8 mouse cellular contexts compared by ENCODE assay signal in the genomic region with DNA sequence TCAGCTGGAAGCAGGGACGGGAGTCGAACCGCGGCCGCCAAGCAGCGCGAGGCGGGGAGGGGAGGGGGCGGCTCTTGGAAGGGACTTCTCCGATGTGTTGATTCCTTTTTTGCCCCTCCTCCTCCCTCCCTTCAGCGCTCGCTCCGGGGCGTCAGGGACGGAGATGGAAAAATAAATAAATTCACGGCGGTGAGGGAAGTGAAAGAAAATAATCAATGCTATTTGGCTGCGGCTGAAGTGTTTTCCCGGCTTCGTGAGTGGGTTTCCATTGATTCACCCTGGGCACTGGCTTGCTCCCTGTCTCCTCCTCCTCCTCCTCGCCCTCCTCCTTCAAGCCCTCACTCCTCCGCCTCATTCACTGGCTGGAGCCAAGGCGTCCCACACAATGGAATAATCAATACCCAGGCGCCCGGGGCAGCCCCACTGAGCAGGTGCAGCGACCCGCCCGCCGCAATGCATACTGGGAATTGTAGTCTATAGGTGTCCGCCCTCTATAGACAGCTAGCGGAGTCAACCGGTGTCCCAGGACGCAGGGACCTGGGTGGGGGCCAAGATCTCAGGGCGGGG. TPM values are rescaled to one million over a fixed set of nuclear protein-coding genes. Genes with fewer than 3 reads are reported as not detected.
DNase-seq lines count a peak whose midpoint lies in the region; ATAC-seq and TF ChIP-seq lines count a peak whose summit lies in the region.

A gene (minus strand): TSS at position 314 of the 567 bp plus-strand sequence.

- TF ChIP-seq EP300 in liver, embryonic 14.5 days (IDR thresholded peaks at IDR 0.05; ENCODE audit: low read depth), result no peak
- TF ChIP-seq EP300 in stomach, postnatal 0 days (optimal IDR thresholded peaks at IDR 0.05), result no peak

- H3K36me3 ChIP-seq in heart, embryonic 15.5 days, result no peaks in the 10 kb centered on the region
- H3K36me3 ChIP-seq in liver, embryonic 14.5 days (replicated peaks; ENCODE audit: control insufficient read depth, insufficient read depth, low read depth), result no peaks in the 10 kb centered on the region
- no peaks in the 10 kb centered on the region for H3K36me3 ChIP-seq in neural tube, embryonic 11.5 days (ENCODE audit: control insufficient read depth, insufficient read depth, low read length)
- H3K36me3 ChIP-seq in stomach, postnatal 0 days (ENCODE audit: control insufficient read depth, insufficient read depth, low read length), result no peaks in the 10 kb centered on the region

- H3K4me1 ChIP-seq in brown adipose tissue, adult 24 weeks (ENCODE audit: control insufficient read depth, insufficient read depth, insufficient read length, low read length), result peaks cover 22% of the 10 kb centered on the region
- H3K4me1 ChIP-seq in heart, embryonic 15.5 days (replicated peaks), result peaks cover 47% of the 10 kb centered on the region
- H3K4me1 ChIP-seq in liver, embryonic 14.5 days (replicated peaks; ENCODE audit: control insufficient read depth in 2 of 2, insufficient read depth in 2 of 2, low read length in 1 of 2), result peaks cover 4 to 16% of the 10 kb centered on the region in 2 experiments; a peak in 3 of 4 replicates
- peaks cover 37% of the 10 kb centered on the region for H3K4me1 ChIP-seq in neural tube, embryonic 11.5 days (ENCODE audit: control insufficient read depth, insufficient read depth, low read length)
- peaks cover 7% of the 10 kb centered on the region for H3K4me1 ChIP-seq in stomach, postnatal 0 days (replicated peaks; ENCODE audit: control insufficient read depth, insufficient read depth)

- H3K27me3 ChIP-seq in heart, embryonic 15.5 days, result no peaks in the 10 kb centered on the region
- H3K27me3 ChIP-seq in liver, embryonic 14.5 days (ENCODE audit: control insufficient read depth, insufficient read depth, low read length), result no peaks in the 10 kb centered on the region; the same call in 1 of the 2 replicates
- H3K27me3 ChIP-seq in neural tube, embryonic 11.5 days (ENCODE audit: control insufficient read depth, insufficient read depth, low read length), result no peaks in the 10 kb centered on the region
- H3K27me3 ChIP-seq in stomach, postnatal 0 days (ENCODE audit: control insufficient read depth, insufficient read depth, low read length), result no peaks in the 10 kb centered on the region

- peak; percentile 84 for ATAC-seq in heart, embryonic 15.5 days (replicated peaks; ENCODE audit: insufficient number of reproducible peaks, insufficient read depth, low FRiP score, low read depth)
- peak; percentile 90 for ATAC-seq in liver, embryonic 14.5 days (ENCODE audit: insufficient read depth)
- peak; percentile 88 for ATAC-seq in neural tube, embryonic 11.5 days (ENCODE audit: insufficient read depth, low FRiP score, low TSS enrichment)
- peak; percentile 88 for ATAC-seq in stomach, postnatal 0 days (ENCODE audit: low FRiP score, low TSS enrichment)

- under 1% methylated on average over 34 of the region's 34 CpGs for WGBS in heart, embryonic 15.5 days
- under 1% methylated on average over 34 of the region's 34 CpGs for WGBS in liver, embryonic 14.5 days (ENCODE audit: insufficient replicate concordance)
- WGBS in neural tube, embryonic 11.5 days, result 2% methylated on average over 34 of the region's 34 CpGs
- under 1% methylated on average over 34 of the region's 34 CpGs for WGBS in stomach, postnatal 0 days

- peak within 1 kb of the TSS; percentile 92 for H3K4me3 ChIP-seq in brown adipose tissue, adult 24 weeks (ENCODE audit: insufficient read depth, low read depth, low read length)
- peak within 1 kb of the TSS; percentile 72 for H3K4me3 ChIP-seq in heart, embryonic 15.5 days
- peak within 1 kb of the TSS; percentile 70 to 88 for H3K4me3 ChIP-seq in liver, embryonic 14.5 days (ENCODE audit: insufficient read depth in 1 of 2, low read depth in 2 of 2, low read length in 2 of 2)
- H3K4me3 ChIP-seq in neural tube, embryonic 11.5 days (ENCODE audit: low read depth, low read length), result peak within 1 kb of the TSS; percentile 57
- H3K4me3 ChIP-seq in stomach, postnatal 0 days (ENCODE audit: low read depth, low read length), result peak within 1 kb of the TSS; percentile 58

- H3K4me2 ChIP-seq in heart, embryonic 15.5 days, result peak within 1 kb of the TSS; percentile 73
- H3K4me2 ChIP-seq in liver, embryonic 14.5 days (ENCODE audit: low read depth), result peak within 1 kb of the TSS; percentile 93
- peak within 1 kb of the TSS; percentile 77 for H3K4me2 ChIP-seq in neural tube, embryonic 11.5 days (ENCODE audit: low read depth)
- H3K4me2 ChIP-seq in stomach, postnatal 0 days (replicated peaks; ENCODE audit: low read depth), result peak within 1 kb of the TSS; percentile 80

- peak within 1 kb of the TSS; percentile 27; the same call in 1 of the 2 replicates for H3K27ac ChIP-seq in brown adipose tissue, adult 24 weeks (replicated peaks; ENCODE audit: low read depth, low read length)
- H3K27ac ChIP-seq in heart, embryonic 15.5 days, result peak within 1 kb of the TSS; percentile 54
- peak within 1 kb of the TSS; percentile 23; the same call in 1 of the 2 replicates for H3K27ac ChIP-seq in liver, embryonic 14.5 days
- peak within 1 kb of the TSS; percentile 81 for H3K27ac ChIP-seq in neural tube, embryonic 11.5 days (ENCODE audit: low read depth, low read length)
- H3K27ac ChIP-seq in stomach, postnatal 0 days (replicated peaks), result peak within 1 kb of the TSS; percentile 45

- no peaks in the 10 kb centered on the region for H3K9me3 ChIP-seq in heart, embryonic 15.5 days (replicated peaks)
- H3K9me3 ChIP-seq in liver, embryonic 14.5 days (ENCODE audit: control insufficient read depth, low read length), result no peaks in the 10 kb centered on the region
- H3K9me3 ChIP-seq in neural tube, embryonic 11.5 days (ENCODE audit: control insufficient read depth, low read length), result no peaks in the 10 kb centered on the region
- H3K9me3 ChIP-seq in stomach, postnatal 0 days (ENCODE audit: control insufficient read depth, low read length), result no peaks in the 10 kb centered on the region

- peak; percentile 46 for TF ChIP-seq CTCF in liver, embryonic 14.5 days (IDR thresholded peaks at IDR 0.05; ENCODE audit: low read depth)
- peak; percentile 44 for TF ChIP-seq CTCF in stomach, postnatal 0 days (IDR thresholded peaks at IDR 0.05; ENCODE audit: low read depth)

- peak; percentile 94 for DNase-seq in CD4-positive, CD25-positive, alpha-beta regulatory T cell, adult 2 months (ENCODE audit: low read depth, low spot score)
- DNase-seq in fat pad, adult 2 months (ENCODE audit: extremely low read depth, low read depth, low spot score), result peak; percentile 63
- peak; percentile 97 for DNase-seq in kidney, postnatal 25 days
- peak; percentile 84 to 88 (median 87) for DNase-seq in liver, embryonic 14.5 days (ENCODE audit: low read depth in 3 of 3, low spot score in 3 of 3)
- DNase-seq in neural tube, embryonic 11.5 days (ENCODE audit: low spot score), result peak; percentile 96
- peak; percentile 94 for DNase-seq in stomach, postnatal 0 days (ENCODE audit: low spot score)

- peak within 1 kb of the TSS; percentile 56 for H3K9ac ChIP-seq in heart, embryonic 15.5 days
- peak within 1 kb of the TSS; percentile 75 for H3K9ac ChIP-seq in liver, embryonic 14.5 days (replicated peaks)
- peak within 1 kb of the TSS; percentile 87 for H3K9ac ChIP-seq in neural tube, embryonic 11.5 days (ENCODE audit: low read length)
- peak within 1 kb of the TSS; percentile 56 for H3K9ac ChIP-seq in stomach, postnatal 0 days (ENCODE audit: low read length)

RNA-seq across cellular contexts. Expression of the gene that starts here (rescaled TPM):
- 2.3 and 2.5 TPM in 2 replicates for polyA plus RNA-seq in brown adipose tissue, adult 24 weeks (2012; ENCODE audit: insufficient read depth, insufficient read length, missing spikeins)
- polyA plus RNA-seq in heart, embryonic 15.5 days (2015; fragmentation: Nextera tagmentation; extraction: Ambion mirVana), result 2.6 and 3.6 TPM in 2 replicates
- 0.26 and 0.29 TPM in 2 replicates for polyA plus RNA-seq in liver, embryonic 14.5 days (2012; rRNA removed)
- polyA plus RNA-seq in liver, embryonic 14.5 days (2014; fragmentation: Nextera tagmentation; extraction: Ambion mirVana), result 0.61 and 0.62 TPM in 2 replicates
- 16.6 and 17.6 TPM in 2 replicates for polyA plus RNA-seq in neural tube, embryonic 11.5 days (2014; fragmentation: Nextera tagmentation; extraction: Ambion mirVana)
- polyA plus RNA-seq in stomach, postnatal 0 days (2015; fragmentation: Nextera tagmentation; extraction: Ambion mirVana), result 1.0 and 1.3 TPM in 2 replicates

Comparison
In these comparisons a context has a peak if more than half of its experiments do, and no peak if none do; other contexts are left out.
1. Peak in every context shown above with its lines: DNase-seq, ATAC-seq, H3K4me3 ChIP-seq and H3K27ac ChIP-seq.
2. Peak in DNase-seq, ATAC-seq, H3K4me3 ChIP-seq, H3K27ac ChIP-seq, H3K9ac ChIP-seq and H3K4me2 ChIP-seq in liver, embryonic 14.5 days; RNA of the gene not detected or under 1 TPM.
3. H3K27ac ChIP-seq: peak in every context shown above with its lines; median percentile 81 in neural tube, embryonic 11.5 days; 54 in heart, embryonic 15.5 days; 45 in stomach, postnatal 0 days; 27 in brown adipose tissue, adult 24 weeks; 23 in liver, embryonic 14.5 days.